ENCODE assay signal across 7 mouse cellular contexts in genomic region chrX:56456379-56456778, GRCm38 (mm10). TPM values are rescaled to one million over a fixed set of nuclear protein-coding genes. Genes with fewer than 3 reads are reported as not detected.
DNase-seq lines count a peak whose midpoint lies in the region; ATAC-seq and TF ChIP-seq lines count a peak whose summit lies in the region.

No protein-coding gene starts in this region.

- H3K9ac ChIP-seq in intestine, embryonic 15.5 days: no peak overlapping the region

- no peak for TF ChIP-seq CTCF in left cerebral cortex, adult 2 months (IDR thresholded peaks at IDR 0.05)

- no peaks in the 10 kb centered on the region; the same call in 1 of the 2 replicates for H3K9me3 ChIP-seq in embryonic facial prominence, embryonic 10.5 days
- no peaks in the 10 kb centered on the region for H3K9me3 ChIP-seq in intestine, embryonic 15.5 days

- no peaks in the 10 kb centered on the region for H3K79me2 ChIP-seq in myocyte (ENCODE audit: control insufficient read depth, insufficient read depth)

- TF ChIP-seq POLR2A in myocyte (IDR thresholded peaks at IDR 0.05; ENCODE audit: insufficient read length, low read depth): no peak

- H3K27ac ChIP-seq in left cerebral cortex, adult 2 months: peak overlapping the region; percentile 60; the same call in 1 of the 2 replicates
- H3K27ac ChIP-seq in embryonic facial prominence, embryonic 10.5 days (replicated peaks): peak overlapping the region; percentile 96
- peak overlapping the region; percentile 86; the same call in 1 of the 2 replicates for H3K27ac ChIP-seq in intestine, embryonic 15.5 days

- H3ac ChIP-seq in myocyte (ENCODE audit: control insufficient read depth, insufficient read length): no peak overlapping the region

- 17% methylated on average over 8 of the region's 8 CpGs for WGBS in embryonic facial prominence, embryonic 10.5 days
- 22% methylated on average over 8 of the region's 8 CpGs for WGBS in intestine, embryonic 15.5 days

- intact Hi-C loops in left cerebral cortex, adult 2 months (cut with DNase I): loop anchor here (10.0 kb wide), 1 partner anchor 138 kb away; the partner anchor contains the start of gene Mmgt1

- peak overlapping the region; percentile 56 for H3K4me2 ChIP-seq in intestine, embryonic 15.5 days (replicated peaks)
- H3K4me2 ChIP-seq in myocyte (ENCODE audit: low read depth): peak overlapping the region; percentile 65

- peak; percentile 31 for ATAC-seq in intestine, embryonic 15.5 days
- no peak for ATAC-seq in inflammation-experienced regulatory T-cells, adult 6 months

- H3K4me1 ChIP-seq in embryonic facial prominence, embryonic 10.5 days: no peaks in the 10 kb centered on the region
- H3K4me1 ChIP-seq in intestine, embryonic 15.5 days (replicated peaks): no peaks in the 10 kb centered on the region

- no peaks in the 10 kb centered on the region for H3K27me3 ChIP-seq in embryonic facial prominence, embryonic 10.5 days (replicated peaks; ENCODE audit: low read depth, poor library complexity, severe bottlenecking)
- no peaks in the 10 kb centered on the region for H3K27me3 ChIP-seq in intestine, embryonic 15.5 days (replicated peaks)
- no peaks in the 10 kb centered on the region for H3K27me3 ChIP-seq in myocyte (ENCODE audit: control insufficient read depth, insufficient read depth, insufficient read length)

- DNase-seq in left cerebral cortex, adult 2 months (ENCODE audit: extremely low spot score in 1 of 2, low spot score in 2 of 2): no peak
- DNase-seq in left cerebral cortex, adult 18-20 months (ENCODE audit: low spot score in 2 of 2): no peak
- DNase-seq in adrenal gland, adult 2 months: peak; percentile 54
- no peak for DNase-seq in embryonic facial prominence, embryonic 10.5 days (ENCODE audit: low spot score)

- peak overlapping the region; percentile 68 for H3K4me3 ChIP-seq in left cerebral cortex, adult 2 months
- peak overlapping the region; percentile 69 for H3K4me3 ChIP-seq in embryonic facial prominence, embryonic 10.5 days
- peak overlapping the region; percentile 55 for H3K4me3 ChIP-seq in intestine, embryonic 15.5 days (replicated peaks)
- H3K4me3 ChIP-seq in myocyte: peak overlapping the region; percentile 51

- H3K36me3 ChIP-seq in embryonic facial prominence, embryonic 10.5 days (replicated peaks): 0 out of 2 replicates have a peak, but pooled peaks cover 6% of the 10 kb centered on the region
- no peaks in the 10 kb centered on the region for H3K36me3 ChIP-seq in intestine, embryonic 15.5 days
- H3K36me3 ChIP-seq in myocyte (ENCODE audit: control insufficient read depth, insufficient read depth): no peaks in the 10 kb centered on the region

TF ChIP-seq in myocyte, 11 proteins besides CTCF, POLR2A, EP300 and RAD21:
- no peak for TF ChIP-seq TCF12 (IDR thresholded peaks at IDR 0.05; ENCODE audit: insufficient read depth, poor library complexity, severe bottlenecking)
- TF ChIP-seq SRF (IDR thresholded peaks at IDR 0.05; ENCODE audit: control insufficient read depth, insufficient read length, low read depth): no peak
- no peak for TF ChIP-seq POLR2AphosphoS2 (IDR thresholded peaks at IDR 0.05; ENCODE audit: insufficient read length, low read depth)
- no peak for TF ChIP-seq MYOG (IDR thresholded peaks at IDR 0.05; ENCODE audit: control insufficient read depth in 1 of 3, insufficient read depth in 1 of 3, insufficient read length in 2 of 3, low read depth in 2 of 3)
- TF ChIP-seq TCF3 (IDR thresholded peaks at IDR 0.05; ENCODE audit: insufficient read length, low read depth): no peak
- no peak for TF ChIP-seq E2F4 (IDR thresholded peaks at IDR 0.05; ENCODE audit: insufficient read depth)

RNA-seq across cellular contexts. Expression of gene Ints6l, which starts 1.7 kb away (rescaled TPM):
- total RNA-seq in left cerebral cortex, adult 2 months (2021): 10 to 100 TPM; 35.1 to 40.5 TPM
- 10 to 100 TPM; 32.1 to 35.7 TPM for total RNA-seq in left cerebral cortex, adult 18-20 months (2021)
- 10 to 100 TPM; 24.0 to 26.1 TPM for total RNA-seq in adrenal gland, adult 2 months (2021)
- polyA plus RNA-seq in adrenal gland, adult 2 months (2012; rRNA removed): 5.7 and 7.4 TPM in 2 replicates
- 22.9 and 24.8 TPM in 2 replicates for polyA plus RNA-seq in embryonic facial prominence, embryonic 10.5 days (2016; fragmentation: Nextera tagmentation; extraction: Ambion mirVana)
- 20.8 and 20.9 TPM in 2 replicates for polyA plus RNA-seq in intestine, embryonic 15.5 days (2015; fragmentation: Nextera tagmentation; extraction: Ambion mirVana)
- 2.6 TPM for polyA plus RNA-seq in myocyte (2012; fragmentation: generic; extraction: Trizol)
- polyA plus RNA-seq in inflammation-experienced regulatory T-cells, adult 6 months (2017; shearing (Covaris generic)): 10 to 100 TPM; 18.8 to 30.9 (median 27.7) TPM

RNA-seq across cellular contexts. Expression of gene Gm2174, which starts 8.6 kb away (rescaled TPM):
- not detected for total RNA-seq in left cerebral cortex, adult 2 months (2021)
- not detected for total RNA-seq in left cerebral cortex, adult 18-20 months (2021)
- total RNA-seq in adrenal gland, adult 2 months (2021): not detected
- not detected in 2 replicates for polyA plus RNA-seq in adrenal gland, adult 2 months (2012; rRNA removed)
- polyA plus RNA-seq in embryonic facial prominence, embryonic 10.5 days (2016; fragmentation: Nextera tagmentation; extraction: Ambion mirVana): 0.61 and 1.2 TPM in 2 replicates
- 3.1 and 3.2 TPM in 2 replicates for polyA plus RNA-seq in intestine, embryonic 15.5 days (2015; fragmentation: Nextera tagmentation; extraction: Ambion mirVana)
- polyA plus RNA-seq in myocyte (2012; fragmentation: generic; extraction: Trizol): 0.26 TPM
- 10 to 100 TPM in 1 of 3 experiments, 1 to 10 TPM in 1, not detected in 1; 6.0 to 14.8 TPM for polyA plus RNA-seq in inflammation-experienced regulatory T-cells, adult 6 months (2017; shearing (Covaris generic))
